Mouse (Mus musculus): Measurements from ENCODE around the gene Vmn1r112.
"Not testable (repeated sequence)": the region's sequence is repeated elsewhere in the genome, so short reads cannot be mapped to it uniquely, and the experiment has no call there.

The Vmn1r112 gene

DNA sequence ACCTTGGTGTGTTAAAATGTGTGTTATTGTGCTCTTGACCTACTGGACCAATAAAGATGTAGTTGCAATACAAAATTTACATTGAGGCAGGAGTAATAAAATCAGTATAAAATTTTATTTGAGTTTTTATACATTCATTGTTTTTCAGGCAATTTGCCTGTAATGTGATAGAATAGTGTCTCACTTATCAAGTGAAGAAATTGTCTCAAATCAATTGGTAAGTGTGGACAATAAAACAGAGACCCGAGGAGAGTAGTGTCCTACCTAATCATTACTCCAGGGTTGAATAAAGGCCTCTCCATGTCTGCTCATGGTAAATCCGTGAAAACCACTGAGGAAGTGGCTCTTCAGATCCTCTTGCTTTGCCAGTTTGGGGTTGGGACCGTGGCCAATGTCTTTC is at the start of gene Vmn1r112:
Gene Vmn1r112, plus strand, starts transcription at position 301 of the 400 bp plus-strand sequence.
- not testable (repeated sequence) for DNase-seq (ENCODE audit: low read depth, low spot score)

DNA sequence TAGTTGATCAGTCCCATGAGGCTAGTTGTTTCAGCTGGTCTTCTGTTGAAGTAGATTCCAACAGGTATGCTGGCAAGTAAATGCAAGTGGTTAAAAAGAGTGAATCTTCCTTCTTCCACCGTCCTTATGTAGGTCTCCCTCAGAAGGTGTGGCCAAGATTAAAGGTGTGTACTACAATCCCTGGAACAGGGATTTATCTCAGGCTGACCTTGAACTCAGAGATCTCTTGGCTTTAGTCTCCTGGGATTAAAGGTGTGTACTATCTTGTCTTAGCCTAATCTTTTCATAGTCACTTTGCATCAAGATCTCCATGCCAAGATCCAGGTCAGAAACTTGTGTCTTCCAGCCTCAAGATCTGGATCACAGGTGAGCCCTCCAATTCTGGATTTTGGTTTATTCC is 40.5 kb upstream of the Vmn1r112 start, which contains the start of gene Gm10668:
Gene Gm10668, minus strand, starts transcription at position 101 of the 400 bp plus-strand sequence.
- not testable (repeated sequence) for DNase-seq (ENCODE audit: low read depth, low spot score)

DNA sequence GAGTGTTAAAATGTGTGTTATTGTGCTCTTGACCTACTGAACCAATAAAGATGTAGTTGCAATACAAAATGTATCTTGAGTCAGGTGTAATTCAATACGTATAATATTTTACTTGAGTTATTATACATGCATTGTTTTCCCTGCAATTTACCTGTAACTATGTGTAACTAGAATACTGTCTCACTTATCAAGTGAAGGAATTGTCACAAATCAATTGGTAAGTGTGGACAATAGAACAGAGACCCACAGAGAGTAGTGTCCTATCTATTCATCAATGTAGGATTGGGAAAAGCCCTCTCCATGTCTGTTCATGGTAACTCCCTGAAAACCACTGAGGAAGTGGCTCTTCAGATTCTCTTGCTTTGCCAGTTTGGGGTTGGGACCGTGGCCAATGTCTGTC is 16.0 kb downstream of the Vmn1r112 start, which contains the start of gene Vmn1r113:
Gene Vmn1r113, plus strand, starts transcription at position 301 of the 400 bp plus-strand sequence.
- not testable (repeated sequence) for DNase-seq (ENCODE audit: low read depth, low spot score)

DNA sequence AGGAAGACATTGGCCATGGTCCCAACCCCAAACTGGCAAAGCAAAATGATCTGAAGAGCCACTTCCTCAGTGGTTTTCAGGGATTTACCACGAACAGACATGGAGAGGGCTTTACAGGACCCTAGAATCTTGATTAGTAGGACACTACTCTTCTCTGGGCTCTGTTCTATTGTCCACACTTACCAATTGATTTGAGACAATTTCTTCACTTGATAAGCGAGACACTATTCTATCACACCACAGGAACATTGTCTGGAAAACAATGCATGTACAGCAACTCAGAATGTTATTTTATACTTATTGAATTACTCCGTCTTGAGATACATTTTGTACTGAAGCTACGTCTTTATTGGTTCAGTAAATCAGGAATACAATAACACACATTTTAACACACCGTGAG is 41.1 kb downstream of the Vmn1r112 start, which contains the start of gene Vmn1r114:
Gene Vmn1r114, minus strand, starts transcription at position 101 of the 400 bp plus-strand sequence.
- not testable (repeated sequence) for DNase-seq (ENCODE audit: low read depth, low spot score)
